Mouse (Mus musculus) liver, embryonic 12.5 days (tissue): ENCODE data around the gene Ndufb4. TPM values are rescaled to one million over a fixed set of nuclear protein-coding genes. Genes with fewer than 3 reads are reported as not detected.
"Not testable (repeated sequence)": the region's sequence is repeated elsewhere in the genome, so short reads cannot be mapped to it uniquely, and the experiment has no call there.

Experiments used
- ATAC-seq: fragments of 200-750 bp; cut with Nextera tagmentation; 2 replicates; pipeline ENCODE4 v1.8.0; 2017; ENCODE audit warnings: moderate number of reproducible peaks, mild to moderate bottlenecking, moderate library complexity
- H3K27ac ChIP-seq: fragments of 300-500 bp; sonication (generic); 2 replicates; pipeline ENCODE4 v1.5.1; 2016; ENCODE audit warnings: mild to moderate bottlenecking
- H3K27me3 ChIP-seq: fragments of 300-500 bp; sonication (generic); replicated peaks from 2 replicates; pipeline ENCODE4 v1.6.1; 2016; ENCODE audit warnings: mild to moderate bottlenecking, moderate library complexity
- H3K36me3 ChIP-seq: fragments of 300-500 bp; sonication (generic); 2 replicates; pipeline ENCODE4 v1.6.1; 2016; ENCODE audit warnings: mild to moderate bottlenecking, moderate library complexity
- H3K4me1 ChIP-seq: fragments of 300-500 bp; sonication (generic); 2 replicates; pipeline ENCODE4 v1.6.1; 2016
- H3K4me2 ChIP-seq: fragments of 300-500 bp; sonication (generic); 2 replicates; pipeline ENCODE4 v1.6.1; 2016; ENCODE audit warnings: mild to moderate bottlenecking, moderate library complexity
- H3K4me3 ChIP-seq: fragments of 300-500 bp; sonication (generic); 2 replicates; pipeline ENCODE4 v1.5.1; 2016; ENCODE audit warnings: mild to moderate bottlenecking, moderate library complexity
- H3K9ac ChIP-seq: fragments of 300-500 bp; sonication (generic); 2 replicates; pipeline ENCODE4 v1.6.1; 2016; ENCODE audit warnings: mild to moderate bottlenecking, moderate library complexity
- H3K9me3 ChIP-seq: fragments of 300-500 bp; sonication (generic); replicated peaks from 2 replicates; pipeline ENCODE4 v1.6.1; 2016; ENCODE audit warnings: mild to moderate bottlenecking, moderate library complexity
- WGBS: fragments of 180-500 bp; shearing (Covaris S2); methylation state at CpG from one replicate; pipeline ENCODE4 v1.1.7; 2016; ENCODE audit not compliant: insufficient replicate concordance; 5-methylcytosine and 5-hydroxymethylcytosine counted together
- polyA plus RNA-seq: library from polyadenylated mRNA; unstranded; fragments of >200 nt; fragmentation: Nextera tagmentation; extraction: Ambion mirVana; gene quantifications from 2 replicates; pipeline ENCODE4 v1.2.1, GENCODE M21; 2016

Ndufb4 gene
- polyA plus RNA-seq, 1 experiment from 2014 or later: 56.6 TPM

- Histone ChIP-seq H3K9me3 (no peaks in the 10 kb centered on the region), H3K4me2 (no peak overlapping the region), H3K27me3 (no peaks in the 10 kb centered on the region), H3K4me3 (no peak overlapping the region), H3K27ac (no peak overlapping the region), H3K4me1 (peaks cover 22% of the 10 kb centered on the region), H3K9ac (no peak overlapping the region), H3K36me3 (peaks cover 50% of the 10 kb centered on the region)
- WGBS: 91% methylated on average over 5 of the region's 5 CpGs
- no peak for ATAC-seq
Observed at GRCm38 (mm10) chr16:37649068-37649467, 5.2 kb downstream of the Ndufb4 start.

- no peaks in the 10 kb centered on the region for H3K9me3 ChIP-seq
- WGBS: 82% methylated on average over 8 of the region's 8 CpGs
- no peak overlapping the region for H3K9ac ChIP-seq
- peaks cover 15% of the 10 kb centered on the region for H3K4me1 ChIP-seq
- H3K36me3 ChIP-seq: peaks cover 50% of the 10 kb centered on the region
- no peak overlapping the region for H3K4me2 ChIP-seq
- ATAC-seq: no peak
- no peaks in the 10 kb centered on the region for H3K27me3 ChIP-seq
- no peak overlapping the region for H3K27ac ChIP-seq
- no peak overlapping the region for H3K4me3 ChIP-seq
Observed at GRCm38 (mm10) chr16:37647936-37648335, 6.3 kb downstream of the Ndufb4 start.

- Histone ChIP-seq H3K27ac (no peak overlapping the region), H3K4me2 (no peak overlapping the region), H3K9ac (no peak overlapping the region), H3K9me3 (no peaks in the 10 kb centered on the region), H3K4me1 (peaks cover 7% of the 10 kb centered on the region), H3K4me3 (no peak overlapping the region), H3K36me3 (peaks cover 50% of the 10 kb centered on the region), H3K27me3 (no peaks in the 10 kb centered on the region)
- 86% methylated on average over 16 of the region's 16 CpGs for WGBS
- ATAC-seq: no peak
Observed at GRCm38 (mm10) chr16:37647067-37647466, 7.2 kb downstream of the Ndufb4 start.

- Histone ChIP-seq H3K4me1 (no peaks in the 10 kb centered on the region), H3K36me3 (peaks cover 44% of the 10 kb centered on the region), H3K9me3 (no peaks in the 10 kb centered on the region), H3K9ac (no peak overlapping the region), H3K27me3 (no peaks in the 10 kb centered on the region), H3K27ac (no peak overlapping the region), H3K4me2 (no peak overlapping the region), H3K4me3 (no peak overlapping the region)
- ATAC-seq: no peak
- 83% methylated on average over 3 of the region's 3 CpGs for WGBS
Observed at GRCm38 (mm10) chr16:37645799-37646198, 8.5 kb downstream of the Ndufb4 start.

- no peaks in the 10 kb centered on the region for H3K4me1 ChIP-seq
- ATAC-seq: no peak
- no peak overlapping the region for H3K27ac ChIP-seq
- H3K36me3 ChIP-seq: peaks cover 41% of the 10 kb centered on the region
- WGBS: 82% methylated on average over 8 of the region's 8 CpGs
- H3K9me3 ChIP-seq: no peaks in the 10 kb centered on the region
- H3K4me2 ChIP-seq: no peak overlapping the region
- no peak overlapping the region for H3K4me3 ChIP-seq
- no peak overlapping the region for H3K9ac ChIP-seq
- H3K27me3 ChIP-seq: no peaks in the 10 kb centered on the region
Observed at GRCm38 (mm10) chr16:37645211-37645610, 9.0 kb downstream of the Ndufb4 start.

GRCm38 (mm10) chr16:37644486-37644885 is 9.8 kb downstream of the Ndufb4 start:
- Histone ChIP-seq H3K4me3 (no peak overlapping the region), H3K4me2 (no peak overlapping the region), H3K27ac (no peak overlapping the region), H3K36me3 (peaks cover 41% of the 10 kb centered on the region), H3K9me3 (no peaks in the 10 kb centered on the region), H3K4me1 (no peaks in the 10 kb centered on the region), H3K27me3 (no peaks in the 10 kb centered on the region), H3K9ac (no peak overlapping the region)
- WGBS: 78% methylated on average over 5 of the region's 5 CpGs
- ATAC-seq: no peak

- not testable (repeated sequence) for H3K4me3 ChIP-seq, H3K9ac ChIP-seq, H3K27me3 ChIP-seq, H3K4me1 ChIP-seq, H3K4me2 ChIP-seq, H3K27ac ChIP-seq, H3K9me3 ChIP-seq, H3K36me3 ChIP-seq, ATAC-seq
Observed at GRCm38 (mm10) chr16:37640522-37640921, 13.7 kb downstream of the Ndufb4 start.

- no peak overlapping the region for H3K4me2 ChIP-seq
- peaks cover 18% of the 10 kb centered on the region for H3K4me1 ChIP-seq
- H3K9ac ChIP-seq: no peak overlapping the region
- H3K4me3 ChIP-seq: no peak overlapping the region
- no peaks in the 10 kb centered on the region for H3K36me3 ChIP-seq
- no peak overlapping the region for H3K27ac ChIP-seq
- ATAC-seq: no peak
- H3K9me3 ChIP-seq: no peaks in the 10 kb centered on the region
- H3K27me3 ChIP-seq: no peaks in the 10 kb centered on the region
Observed at GRCm38 (mm10) chr16:37637802-37638201, 16.5 kb downstream of the Ndufb4 start.

GRCm38 (mm10) chr16:37636107-37636506 is 18.1 kb downstream of the Ndufb4 start:
- H3K36me3 ChIP-seq: no peaks in the 10 kb centered on the region
- H3K4me1 ChIP-seq: peaks cover 18% of the 10 kb centered on the region

GRCm38 (mm10) chr16:37635095-37635494 is 19.2 kb downstream of the Ndufb4 start:
- Histone ChIP-seq H3K4me3 (no peak overlapping the region), H3K4me1 (peaks cover 18% of the 10 kb centered on the region), H3K27me3 (no peaks in the 10 kb centered on the region), H3K27ac (peak overlapping the region; percentile 12; the same call in 1 of the 2 replicates), H3K9me3 (no peaks in the 10 kb centered on the region), H3K4me2 (peak overlapping the region; percentile 59; the same call in 1 of the 2 replicates), H3K9ac (no peak overlapping the region), H3K36me3 (no peaks in the 10 kb centered on the region)
- ATAC-seq: peak; percentile 68
- 41% methylated on average over 1 of the region's 1 CpGs for WGBS

More at GRCm38 (mm10) chr16:37636107-37636506, 18.1 kb downstream of the Ndufb4 start:
- Histone ChIP-seq H3K9me3 (no peaks in the 10 kb centered on the region), H3K27ac (no peak overlapping the region), H3K4me3 (no peak overlapping the region), H3K27me3 (no peaks in the 10 kb centered on the region), H3K9ac (no peak overlapping the region), H3K4me2 (no peak overlapping the region)
- ATAC-seq: no peak
- 54% methylated on average over 6 of the region's 6 CpGs for WGBS

GRCm38 (mm10) chr16:37634578-37634977 is 19.7 kb downstream of the Ndufb4 start:
- peak; percentile 95 for ATAC-seq
- 25% methylated on average over 9 of the region's 9 CpGs for WGBS
- peak overlapping the region; percentile 17 for H3K4me3 ChIP-seq

GRCm38 (mm10) chr16:37629011-37629410 is 25.2 kb downstream of the Ndufb4 start:
- Histone ChIP-seq H3K9ac (no peak overlapping the region), H3K27me3 (no peaks in the 10 kb centered on the region), H3K9me3 (no peaks in the 10 kb centered on the region), H3K4me1 (peaks cover 6% of the 10 kb centered on the region), H3K27ac (no peak overlapping the region), H3K4me3 (no peak overlapping the region), H3K4me2 (no peak overlapping the region), H3K36me3 (no peaks in the 10 kb centered on the region)
- WGBS: 75% methylated on average over 7 of the region's 7 CpGs
- ATAC-seq: no peak

More at GRCm38 (mm10) chr16:37634578-37634977, 19.7 kb downstream of the Ndufb4 start:
- H3K36me3 ChIP-seq: no peaks in the 10 kb centered on the region
- H3K4me1 ChIP-seq: peaks cover 18% of the 10 kb centered on the region
- H3K9me3 ChIP-seq: no peaks in the 10 kb centered on the region
- H3K4me2 ChIP-seq: peak overlapping the region; percentile 59
- 0 out of 2 replicates have a peak overlapping the region, but pooled peaks have one; percentile 12 for H3K27ac ChIP-seq
- no peaks in the 10 kb centered on the region for H3K27me3 ChIP-seq
- H3K9ac ChIP-seq: 0 out of 2 replicates have a peak overlapping the region, but pooled peaks have one; percentile 12

- Histone ChIP-seq H3K36me3 (no peaks in the 10 kb centered on the region), H3K27ac (no peak overlapping the region), H3K9me3 (no peaks in the 10 kb centered on the region), H3K27me3 (no peaks in the 10 kb centered on the region), H3K9ac (no peak overlapping the region), H3K4me1 (no peaks in the 10 kb centered on the region), H3K4me3 (no peak overlapping the region), H3K4me2 (no peak overlapping the region)
- WGBS: 69% methylated on average over 9 of the region's 9 CpGs
- ATAC-seq: no peak
Observed at GRCm38 (mm10) chr16:37628336-37628735, 25.9 kb downstream of the Ndufb4 start.
